Mouse (Mus musculus): ENCODE measurements around the gene Scn2b.

DNA sequence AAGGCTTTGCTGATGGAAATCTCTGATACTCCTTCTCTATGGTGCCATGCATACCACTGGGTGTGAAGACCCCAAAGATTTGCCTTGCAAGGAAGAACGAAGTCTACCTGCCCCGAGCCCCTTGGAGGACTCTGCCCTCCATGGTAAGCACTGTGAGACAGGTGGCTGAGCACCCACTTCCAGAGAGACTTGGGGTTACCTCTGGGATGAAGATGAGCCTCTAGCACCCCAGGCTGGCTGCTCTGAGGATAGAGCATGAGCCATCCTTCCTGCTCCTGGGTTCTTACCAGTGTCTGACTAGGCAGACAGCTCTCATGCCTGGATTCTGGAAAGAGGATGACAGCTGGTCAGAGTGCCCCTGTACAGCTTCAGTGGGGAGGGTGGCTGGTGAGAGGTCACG is 12.5 kb downstream of the Scn2b start:
- TF ChIP-seq CTCF (IDR thresholded peaks at IDR 0.05; ENCODE audit: insufficient read depth, low read depth, low read length) (no peak), POLR2A (IDR thresholded peaks at IDR 0.05; ENCODE audit: insufficient read depth, low read depth, low read length) (no peak)
